Mouse (Mus musculus) R1 (cell line): ENCODE measurements at regions not wholly inside any gene's neighbourhood (a gene's known extent, or its start where the extent isn't known, plus 50 kb on each side); places are given as distances from the start of the nearest gene placed in this dataset.

ENCODE experiments used
- DNase-seq: peaks from one replicate; pipeline ENCODE4 v3.0.0-alpha.2; 2018; ENCODE audit warnings: low read depth, low spot score

GRCm38 (mm10) chr16:51910046-51910445 lies 121.0 kb upstream of the Cblb start:
- no peak for DNase-seq

- DNase-seq = no peak
These were observed 119.8 kb upstream of the Cblb start for GRCm38 (mm10) chr16:51911109-51911765.

- no peak for DNase-seq
These were observed 115.7 kb upstream of the Cblb start for GRCm38 (mm10) chr16:51915034-51915928.

- DNase-seq = no peak
These were observed 115.1 kb upstream of the Cblb start for GRCm38 (mm10) chr16:51915929-51916308.

GRCm38 (mm10) chr16:51916337-51916736 lies 114.7 kb upstream of the Cblb start:
- DNase-seq = no peak

- DNase-seq = no peak
These were observed 114.2 kb upstream of the Cblb start for GRCm38 (mm10) chr16:51916820-51917219.

GRCm38 (mm10) chr16:51917540-51917939 lies 113.5 kb upstream of the Cblb start:
- no peak for DNase-seq

- DNase-seq = no peak
These were observed 110.0 kb upstream of the Cblb start for GRCm38 (mm10) chr16:51921025-51921424.

- DNase-seq = no peak
These were observed 108.4 kb upstream of the Cblb start for GRCm38 (mm10) chr16:51922589-51922988.

GRCm38 (mm10) chr16:51925639-51926038 lies 105.4 kb upstream of the Cblb start:
- DNase-seq = no peak

GRCm38 (mm10) chr16:51933122-51933521 lies 97.9 kb upstream of the Cblb start:
- no peak for DNase-seq

- DNase-seq = no peak
These were observed 97.1 kb upstream of the Cblb start for GRCm38 (mm10) chr16:51933965-51934364.

GRCm38 (mm10) chr16:51937298-51937697 lies 93.7 kb upstream of the Cblb start:
- DNase-seq = no peak

- DNase-seq = no peak
These were observed 92.0 kb upstream of the Cblb start for GRCm38 (mm10) chr16:51939061-51939460.

- DNase-seq = no peak
These were observed 90.5 kb upstream of the Cblb start for GRCm38 (mm10) chr16:51940574-51940973.

- DNase-seq = no peak
These were observed 88.4 kb upstream of the Cblb start for GRCm38 (mm10) chr16:51942431-51943130.

- no peak for DNase-seq
These were observed 63.8 kb upstream of the Cblb start for GRCm38 (mm10) chr16:51967051-51967845.
